Mouse (Mus musculus) forebrain, postnatal 0 days (tissue): Measurements from ENCODE around the gene Tdrd3. TPM values are rescaled to one million over a fixed set of nuclear protein-coding genes. Genes with fewer than 3 reads are reported as not detected.

Source experiments
- ATAC-seq: fragments of 200-750 bp; cut with Nextera tagmentation; 2 replicates; pipeline ENCODE4 v1.8.0; 2017; ENCODE audit warnings: mild to moderate bottlenecking, moderate library complexity
- DNase-seq: peaks from one replicate; pipeline ENCODE4 v3.0.0-alpha.2; 2015
- H3K27ac ChIP-seq: fragments of 300-500 bp; sonication (generic); 2 replicates; pipeline ENCODE4 v1.5.1; 2014; ENCODE audit warnings: low read depth, mild to moderate bottlenecking, antibody characterized with exemption, low read length, moderate library complexity, mixed read lengths
- H3K27me3 ChIP-seq: fragments of 300-500 bp; sonication (generic); 2 replicates; pipeline ENCODE4 v1.6.1; 2014; ENCODE audit warnings: mild to moderate bottlenecking, low read length, mixed read lengths; ENCODE audit not compliant: insufficient read depth
- H3K36me3 ChIP-seq: fragments of 300-500 bp; sonication (generic); 2 replicates; pipeline ENCODE4 v1.6.1; 2014; ENCODE audit warnings: mild to moderate bottlenecking, moderate library complexity; ENCODE audit not compliant: insufficient read depth
- H3K4me1 ChIP-seq: fragments of 300-500 bp; sonication (generic); 2 replicates; pipeline ENCODE4 v1.6.1; 2014; ENCODE audit warnings: antibody characterized with exemption; ENCODE audit not compliant: insufficient read depth
- H3K4me2 ChIP-seq: fragments of 300-500 bp; sonication (generic); 2 replicates; pipeline ENCODE4 v1.6.1; 2014; ENCODE audit warnings: low read depth, mild to moderate bottlenecking, moderate library complexity
- H3K4me3 ChIP-seq: fragments of 300-500 bp; sonication (generic); 2 replicates; pipeline ENCODE4 v1.5.1; 2014; ENCODE audit warnings: low read depth, low read length, mixed read lengths
- H3K9ac ChIP-seq: fragments of 300-500 bp; sonication (generic); 2 replicates; pipeline ENCODE4 v1.6.1; 2014; ENCODE audit warnings: mild to moderate bottlenecking
- H3K9me3 ChIP-seq: fragments of 300-500 bp; sonication (generic); 2 replicates; pipeline ENCODE4 v1.6.1; 2016; ENCODE audit warnings: low read length
- CTCF ChIP-seq: sonication (generic); IDR thresholded peaks from 2 replicates; pipeline ENCODE4 v1.5.1; 2016; ENCODE audit warnings: antibody characterized with exemption, control low read depth, low read depth
- WGBS: fragments of 180-500 bp; shearing (Covaris S2); extraction: QIAGEN DNeasy Blood & Tissue Kit; methylation state at CpG from one replicate; pipeline ENCODE4 v1.1.7; 2014; 5-methylcytosine and 5-hydroxymethylcytosine counted together
- polyA plus RNA-seq: library from polyadenylated mRNA; unstranded; fragments of >200 nt; fragmentation: Nextera tagmentation; extraction: Ambion mirVana; gene quantifications from 2 replicates; pipeline ENCODE4 v1.2.1, GENCODE M21; 2015
- total RNA-seq: library from RNA; depleted of rRNA; stranded (reverse); fragments of >200 nt; gene quantifications from 2 replicates; pipeline ENCODE4 v1.2.3, GENCODE M21; 2014; rRNA removed

The Tdrd3 gene
- total RNA-seq (45.4 and 47.2 TPM in 2 replicates), polyA plus RNA-seq (38.1 and 40.8 TPM in 2 replicates)

DNA sequence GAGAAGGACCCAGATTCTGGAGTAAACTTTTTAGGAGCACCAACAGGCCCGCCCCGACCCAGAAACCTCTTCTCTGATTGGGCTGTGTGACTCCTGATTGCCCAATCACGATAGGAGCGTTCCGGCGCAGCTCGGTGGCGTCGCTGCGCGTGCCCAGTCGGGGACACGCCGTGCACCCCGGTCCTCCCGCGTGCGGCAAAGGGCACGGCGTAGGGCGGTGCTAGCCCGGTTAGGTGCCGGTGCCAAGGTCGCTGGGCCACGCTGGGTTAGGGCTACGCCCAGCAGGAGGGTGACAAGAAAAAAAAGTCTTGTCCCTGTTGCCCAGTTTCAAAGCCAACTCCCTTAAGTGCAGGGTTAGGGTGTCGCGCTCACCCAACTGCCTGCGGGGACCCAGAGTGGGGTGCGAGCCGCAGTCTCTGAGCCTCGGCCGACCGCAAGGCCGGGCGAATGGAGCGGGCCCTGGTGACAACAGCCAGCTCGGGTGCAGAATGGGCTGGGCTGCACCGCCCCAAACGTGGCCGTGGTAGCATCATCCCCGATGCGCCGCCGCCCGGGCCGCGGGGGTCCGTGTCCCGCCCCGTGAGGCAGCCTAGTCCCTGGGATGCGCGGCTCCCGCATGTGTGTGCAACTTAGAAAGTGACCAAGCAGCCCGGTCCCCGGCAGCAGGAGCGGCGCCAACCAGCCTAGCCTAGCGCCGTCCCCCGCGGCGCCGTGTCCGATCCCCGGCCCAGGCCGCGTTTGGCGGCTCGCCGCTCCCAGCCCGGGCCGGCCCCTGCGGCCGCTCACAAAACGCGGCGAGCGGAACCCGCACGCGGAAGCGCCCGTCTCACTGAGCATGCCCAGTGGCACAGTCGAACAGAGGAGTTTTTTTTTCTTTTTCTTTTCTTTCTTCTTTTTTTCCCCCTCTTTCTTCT, at the start of gene Tdrd3:
Tdrd3 (plus strand) TSS at position 832 of the 914 bp plus-strand sequence.
- Histone ChIP-seq H3K9me3 (no peaks in the 10 kb centered on the region), H3K4me2 (peak within 1 kb of the TSS; percentile 73), H3K9ac (peak within 1 kb of the TSS; percentile 85), H3K4me3 (peak within 1 kb of the TSS; percentile 92), H3K36me3 (no peaks in the 10 kb centered on the region), H3K27me3 (no peaks in the 10 kb centered on the region), H3K4me1 (peaks cover 9% of the 10 kb centered on the region; the same call in 1 of the 2 replicates), H3K27ac (peak within 1 kb of the TSS; percentile 98)
- WGBS = 1% methylated on average over 85 of the region's 85 CpGs
- TF ChIP-seq CTCF = no peak
- DNase-seq = peak; percentile 95
- peak; percentile 95 for ATAC-seq

DNA sequence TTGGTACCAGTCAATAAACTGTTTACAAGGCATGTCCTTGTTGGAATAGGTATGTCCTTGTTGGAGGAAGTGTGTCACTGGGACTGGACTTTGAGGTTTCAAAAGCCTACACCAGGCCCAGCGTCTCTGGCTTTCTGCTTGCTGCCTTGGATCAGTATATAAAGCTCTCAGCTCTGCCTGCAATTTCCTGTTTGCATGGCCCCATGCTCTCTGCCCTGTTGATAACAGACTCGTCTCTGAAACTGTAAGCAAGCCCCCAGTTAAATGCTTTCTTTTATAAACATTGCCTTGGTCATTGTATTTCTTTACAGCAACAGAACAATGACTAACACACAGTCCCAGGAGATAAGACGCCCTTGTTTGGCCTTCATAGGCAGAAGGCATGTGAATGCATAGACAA, 49.3 kb upstream of the Tdrd3 start:
- no peaks in the 10 kb centered on the region for H3K9me3 ChIP-seq
- ATAC-seq = no peak
- no peaks in the 10 kb centered on the region for H3K27me3 ChIP-seq
- H3K4me1 ChIP-seq = no peaks in the 10 kb centered on the region
- H3K4me3 ChIP-seq = no peak overlapping the region
- WGBS = 60% methylated on average over 3 of the region's 3 CpGs
- DNase-seq = no peak
- no peak overlapping the region for H3K27ac ChIP-seq
- H3K4me2 ChIP-seq = no peak overlapping the region
- no peak overlapping the region for H3K9ac ChIP-seq
- H3K36me3 ChIP-seq = no peaks in the 10 kb centered on the region
- no peak for TF ChIP-seq CTCF

GRCm38 (mm10) chr14:87383041-87383440, 33.4 kb upstream of the Tdrd3 start:
- 73% methylated on average over 2 of the region's 2 CpGs for WGBS

GRCm38 (mm10) chr14:87384288-87385268, 31.9 kb upstream of the Tdrd3 start:
- Histone ChIP-seq H3K9me3 (no peaks in the 10 kb centered on the region), H3K4me3 (no peak overlapping the region), H3K9ac (no peak overlapping the region), H3K27ac (no peak overlapping the region), H3K36me3 (no peaks in the 10 kb centered on the region), H3K4me2 (no peak overlapping the region), H3K27me3 (no peaks in the 10 kb centered on the region), H3K4me1 (no peaks in the 10 kb centered on the region)
- DNase-seq (no peak), ATAC-seq (no peak)
- WGBS = 85% methylated on average over 7 of the region's 7 CpGs
- TF ChIP-seq CTCF = no peak

More at GRCm38 (mm10) chr14:87383041-87383440, 33.4 kb upstream of the Tdrd3 start:
- no peak overlapping the region for H3K9ac ChIP-seq
- DNase-seq (no peak), ATAC-seq (no peak)
- no peaks in the 10 kb centered on the region for H3K27me3 ChIP-seq
- no peak overlapping the region for H3K4me3 ChIP-seq
- no peak overlapping the region for H3K4me2 ChIP-seq
- H3K27ac ChIP-seq = no peak overlapping the region
- no peaks in the 10 kb centered on the region for H3K4me1 ChIP-seq
- no peak for TF ChIP-seq CTCF
- H3K9me3 ChIP-seq = no peaks in the 10 kb centered on the region
- no peaks in the 10 kb centered on the region for H3K36me3 ChIP-seq

DNA sequence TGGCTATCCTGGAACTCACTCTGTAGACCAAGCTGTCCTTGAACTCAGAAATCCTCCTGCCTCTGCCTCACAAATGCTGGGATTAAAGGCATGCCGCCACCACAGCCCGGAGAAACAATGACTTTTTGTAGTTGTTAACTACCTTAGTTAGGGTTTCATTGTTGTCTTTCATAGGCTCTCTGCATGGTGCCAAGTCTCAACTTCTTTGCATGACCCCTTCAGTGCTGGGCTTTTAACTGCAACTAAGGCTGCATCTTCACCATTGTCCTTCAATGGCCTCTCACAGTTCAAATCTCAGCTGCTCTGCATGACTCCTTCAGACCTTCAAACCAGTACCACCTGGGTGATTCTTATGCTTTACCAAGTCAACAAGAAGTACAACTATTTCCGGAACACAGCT, 23.3 kb upstream of the Tdrd3 start:
- WGBS = 80% methylated on average over 3 of the region's 3 CpGs
- no peak overlapping the region for H3K27ac ChIP-seq
- H3K4me3 ChIP-seq = no peak overlapping the region
- no peak for ATAC-seq
- H3K9ac ChIP-seq = no peak overlapping the region
- no peaks in the 10 kb centered on the region for H3K4me1 ChIP-seq
- DNase-seq = no peak
- no peaks in the 10 kb centered on the region for H3K9me3 ChIP-seq
- no peak overlapping the region for H3K4me2 ChIP-seq
- TF ChIP-seq CTCF = no peak
- no peaks in the 10 kb centered on the region for H3K27me3 ChIP-seq
- no peaks in the 10 kb centered on the region for H3K36me3 ChIP-seq

- H3K4me1 ChIP-seq = no peaks in the 10 kb centered on the region
- TF ChIP-seq CTCF = no peak
- no peaks in the 10 kb centered on the region for H3K9me3 ChIP-seq
- H3K27me3 ChIP-seq = no peaks in the 10 kb centered on the region
- DNase-seq = no peak
- no peak overlapping the region for H3K9ac ChIP-seq
- no peak overlapping the region for H3K4me2 ChIP-seq
- H3K4me3 ChIP-seq = no peak overlapping the region
- ATAC-seq = no peak
- WGBS = 37% methylated on average over 5 of the region's 5 CpGs
- no peaks in the 10 kb centered on the region for H3K36me3 ChIP-seq
- no peak overlapping the region for H3K27ac ChIP-seq
Measured at GRCm38 (mm10) chr14:87396643-87397042, 19.8 kb upstream of the Tdrd3 start.
